Mouse (Mus musculus) liver, adult 2 months (tissue): ENCODE measurements at regions not wholly inside any gene's neighbourhood (a gene's known extent, or its start where the extent isn't known, plus 50 kb on each side); places are given as distances from the start of the nearest gene placed in this dataset.

ENCODE experiments used
- DNase-seq: peaks from one replicate; pipeline ENCODE4 v3.0.0-alpha.2; 2011; ENCODE audit warnings: low read depth, low spot score; ENCODE audit errors: extremely low read depth
- H3K27ac ChIP-seq: fragments of 200-500 bp; replicated peaks from 2 replicates; pipeline ENCODE4 v1.5.1; 2012; ENCODE audit warnings: low read depth, mild to moderate bottlenecking, control low read depth, inconsistent platforms, low read length; ENCODE audit not compliant: insufficient read depth
- H3K27me3 ChIP-seq: fragments of 200-500 bp; 2 replicates; pipeline ENCODE4 v1.6.1; 2012; ENCODE audit warnings: mild to moderate bottlenecking, moderate library complexity, low read length, inconsistent platforms; ENCODE audit not compliant: control insufficient read depth, insufficient read depth
- H3K36me3 ChIP-seq: fragments of 200-500 bp; 2 replicates; pipeline ENCODE4 v1.6.1; 2012; ENCODE audit warnings: low read length, inconsistent platforms; ENCODE audit not compliant: control insufficient read depth, insufficient read depth
- H3K4me1 ChIP-seq: fragments of 200-500 bp; 2 replicates; pipeline ENCODE4 v1.6.1; 2011; ENCODE audit warnings: low read length; ENCODE audit not compliant: control insufficient read depth, insufficient read depth
- H3K4me3 ChIP-seq: fragments of 200-500 bp; 2 replicates; pipeline ENCODE4 v1.5.1; 2011; ENCODE audit warnings: low read depth, mild to moderate bottlenecking, control low read depth, low read length, moderate library complexity; ENCODE audit not compliant: insufficient read depth
- H3K79me2 ChIP-seq: fragments of 200-500 bp; 2 replicates; pipeline ENCODE4 v1.6.1; 2012; ENCODE audit warnings: inconsistent platforms, mild to moderate bottlenecking, low read length, moderate library complexity; ENCODE audit not compliant: control insufficient read depth, insufficient read depth
- H3K9ac ChIP-seq: fragments of 200-500 bp; 2 replicates; pipeline ENCODE4 v1.6.1; 2012; ENCODE audit warnings: low read depth, mild to moderate bottlenecking, control low read depth, inconsistent platforms, low read length
- CTCF ChIP-seq: fragments of 200-500 bp; IDR thresholded peaks from 2 replicates; pipeline ENCODE4 v1.5.1; 2011; ENCODE audit warnings: low read depth, low read length, control low read depth
- POLR2A ChIP-seq: fragments of 200-500 bp; IDR thresholded peaks from 2 replicates; pipeline ENCODE4 v1.6.1; 2011; ENCODE audit warnings: low read length, control low read depth; ENCODE audit not compliant: insufficient read depth; ENCODE audit errors: extremely low read depth
- WGBS: fragments of 180-500 bp; shearing (Covaris S2); methylation state at CpG from one replicate; pipeline ENCODE4 v1.1.7; 2018; 5-methylcytosine and 5-hydroxymethylcytosine counted together

DNA sequence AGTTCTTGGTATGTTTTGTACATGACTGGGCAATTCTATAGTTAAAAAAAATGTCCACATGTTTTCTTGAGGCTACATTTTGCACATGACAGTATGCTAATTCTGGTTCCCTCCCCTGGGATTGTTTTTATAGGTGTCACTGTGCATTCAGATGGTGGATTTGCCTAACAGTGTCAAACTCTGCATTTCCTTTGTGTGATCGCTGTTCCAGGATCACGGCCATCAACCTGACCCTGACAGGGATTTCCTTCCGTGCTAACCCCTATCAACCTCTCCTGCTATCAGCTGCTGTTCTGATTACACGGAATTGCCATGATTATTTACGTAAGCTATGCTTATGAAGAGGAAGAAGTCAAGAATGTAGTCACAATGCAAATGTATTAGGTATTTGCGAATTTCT lies 155.1 kb upstream of the Tmem45b start:
- 64% methylated on average over 6 of the region's 6 CpGs for WGBS
- no peak for DNase-seq
- Histone ChIP-seq H3K36me3 (no peaks in the 10 kb centered on the region), H3K27ac (no peak overlapping the region), H3K4me1 (no peaks in the 10 kb centered on the region), H3K27me3 (no peaks in the 10 kb centered on the region), H3K79me2 (no peaks in the 10 kb centered on the region), H3K9ac (no peak overlapping the region), H3K4me3 (no peak overlapping the region)
- TF ChIP-seq POLR2A (no peak), CTCF (no peak)

DNA sequence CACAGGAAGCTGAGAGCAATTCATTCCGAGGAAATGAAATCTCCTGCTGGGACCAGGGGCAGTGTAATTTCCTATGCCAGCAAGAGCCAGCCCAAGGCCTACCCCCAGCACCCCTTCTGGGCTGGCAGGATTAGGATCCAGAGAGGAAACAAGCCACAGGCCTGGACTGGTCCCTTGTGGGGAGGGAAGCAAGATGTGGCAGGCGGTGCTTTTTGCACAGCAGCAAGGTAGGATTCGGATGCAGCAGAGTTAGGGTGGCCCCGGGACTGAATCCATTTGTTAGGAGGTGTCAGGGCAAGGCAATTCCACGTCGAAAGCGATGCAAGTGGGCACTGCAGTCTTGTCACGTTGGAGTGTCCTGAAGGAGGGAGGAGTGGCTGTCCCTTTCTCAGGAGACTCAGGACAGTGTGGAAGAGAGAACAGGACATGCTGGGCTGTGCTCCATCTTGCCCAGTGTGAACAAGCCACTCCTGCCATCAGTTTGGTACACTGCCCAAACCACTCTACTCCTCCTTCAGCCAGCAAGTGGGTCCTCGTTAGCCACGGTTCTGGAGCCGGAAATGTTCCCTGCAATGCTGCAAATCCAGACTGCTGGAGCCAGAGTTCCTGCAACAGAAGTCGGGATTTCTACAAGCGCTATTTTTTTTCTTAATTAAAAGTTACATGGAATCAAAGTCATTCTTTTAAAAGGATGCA lies 150.1 kb upstream of the Tmem45b start:
- Histone ChIP-seq H3K4me1 (no peaks in the 10 kb centered on the region), H3K9ac (no peak overlapping the region), H3K27me3 (no peaks in the 10 kb centered on the region), H3K4me3 (no peak overlapping the region), H3K27ac (no peak overlapping the region), H3K79me2 (no peaks in the 10 kb centered on the region), H3K36me3 (no peaks in the 10 kb centered on the region)
- WGBS = 72% methylated on average over 13 of the region's 13 CpGs
- DNase-seq = no peak
- TF ChIP-seq CTCF = no peak
- no peak for TF ChIP-seq POLR2A

DNA sequence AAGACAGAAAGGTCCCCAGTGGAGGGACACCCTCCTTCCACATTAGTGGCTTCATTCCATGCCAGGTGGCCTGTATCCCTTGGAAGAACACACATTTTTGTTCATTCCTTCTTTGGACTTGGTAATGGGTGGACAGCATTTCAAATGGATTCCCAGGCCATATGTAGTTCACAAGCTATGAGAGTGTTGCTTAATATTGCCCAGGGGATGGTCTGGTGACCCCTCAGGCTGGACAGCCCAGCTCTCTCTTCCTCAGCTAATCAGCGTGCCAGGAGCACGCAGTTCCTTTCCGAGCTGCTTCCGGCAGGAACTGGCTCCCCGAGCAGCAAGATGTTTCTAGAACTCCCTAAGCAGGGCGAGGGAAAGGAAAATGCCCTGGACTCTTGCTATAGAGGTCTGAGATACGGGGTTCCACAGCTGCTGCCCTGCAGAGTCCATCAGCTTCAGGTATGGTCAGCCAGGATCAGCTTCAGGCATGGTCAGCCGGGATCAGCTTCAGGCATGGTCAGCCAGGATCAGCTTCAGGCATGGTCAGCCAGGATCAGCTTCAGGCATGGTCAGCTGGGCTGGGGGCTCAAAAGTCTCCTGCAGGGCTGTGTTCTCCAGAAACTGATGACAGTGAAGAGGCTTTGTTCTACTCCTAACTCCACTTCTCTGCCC lies 146.9 kb upstream of the Tmem45b start:
- TF ChIP-seq CTCF (no peak), POLR2A (no peak)
- H3K79me2 ChIP-seq = no peaks in the 10 kb centered on the region
- no peak overlapping the region for H3K27ac ChIP-seq
- H3K4me3 ChIP-seq = no peak overlapping the region
- no peaks in the 10 kb centered on the region for H3K27me3 ChIP-seq
- H3K36me3 ChIP-seq = no peaks in the 10 kb centered on the region
- WGBS = 75% methylated on average over 8 of the region's 8 CpGs
- no peak overlapping the region for H3K9ac ChIP-seq
- DNase-seq = no peak
- H3K4me1 ChIP-seq = no peaks in the 10 kb centered on the region

DNA sequence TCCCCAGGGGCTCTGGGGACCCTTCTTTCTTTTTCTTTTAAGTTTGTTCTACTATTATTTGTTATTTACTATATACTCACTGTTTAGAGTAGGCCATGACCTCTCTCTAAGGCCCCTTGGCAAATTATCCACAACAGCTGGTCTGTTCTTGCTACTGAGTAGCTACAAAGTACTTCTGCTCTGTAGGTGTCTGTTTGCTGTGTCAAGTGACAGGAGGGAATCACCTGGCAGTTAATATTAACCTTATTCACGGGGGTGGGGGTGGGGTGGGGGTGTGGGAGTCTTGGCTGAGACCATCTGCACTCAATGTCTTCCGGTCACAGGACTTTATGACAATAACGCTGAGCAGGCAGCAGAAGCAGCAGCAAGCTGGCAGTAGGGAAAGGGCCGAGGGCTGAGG lies 146.4 kb upstream of the Tmem45b start:
- DNase-seq = no peak
- H3K9ac ChIP-seq = no peak overlapping the region
- no peaks in the 10 kb centered on the region for H3K27me3 ChIP-seq
- WGBS = 32% methylated on average over 4 of the region's 4 CpGs
- H3K4me3 ChIP-seq = no peak overlapping the region
- H3K27ac ChIP-seq = no peak overlapping the region
- TF ChIP-seq CTCF (no peak), POLR2A (no peak)
- no peaks in the 10 kb centered on the region for H3K4me1 ChIP-seq
- H3K36me3 ChIP-seq = no peaks in the 10 kb centered on the region
- H3K79me2 ChIP-seq = no peaks in the 10 kb centered on the region

DNA sequence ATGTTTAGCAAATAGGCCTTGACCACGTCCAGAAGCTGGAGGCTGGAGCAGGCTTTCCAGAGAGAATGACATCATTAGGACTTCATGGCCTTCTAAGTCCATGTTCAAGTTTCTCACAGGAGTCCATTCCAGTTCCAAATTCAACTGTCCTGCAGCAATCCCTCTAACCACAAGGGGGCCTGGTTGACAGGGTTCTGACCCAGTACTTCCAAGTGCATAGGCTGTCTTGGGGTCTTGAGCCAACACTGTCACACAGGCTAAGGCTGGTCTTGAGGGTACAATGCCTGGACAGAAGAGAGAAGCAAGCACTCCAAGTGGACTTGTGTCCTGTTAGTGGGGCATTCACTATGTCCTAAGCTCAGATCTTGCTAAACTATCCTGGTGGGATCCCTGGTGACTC lies 145.9 kb upstream of the Tmem45b start:
- Histone ChIP-seq H3K27me3 (no peaks in the 10 kb centered on the region), H3K27ac (no peak overlapping the region), H3K4me3 (no peak overlapping the region), H3K9ac (no peak overlapping the region), H3K4me1 (no peaks in the 10 kb centered on the region), H3K79me2 (no peaks in the 10 kb centered on the region), H3K36me3 (no peaks in the 10 kb centered on the region)
- TF ChIP-seq POLR2A = no peak
- TF ChIP-seq CTCF = peak; percentile 28; the same call in 1 of the 2 replicates
- 53% methylated on average over 1 of the region's 1 CpGs for WGBS
- no peak for DNase-seq

DNA sequence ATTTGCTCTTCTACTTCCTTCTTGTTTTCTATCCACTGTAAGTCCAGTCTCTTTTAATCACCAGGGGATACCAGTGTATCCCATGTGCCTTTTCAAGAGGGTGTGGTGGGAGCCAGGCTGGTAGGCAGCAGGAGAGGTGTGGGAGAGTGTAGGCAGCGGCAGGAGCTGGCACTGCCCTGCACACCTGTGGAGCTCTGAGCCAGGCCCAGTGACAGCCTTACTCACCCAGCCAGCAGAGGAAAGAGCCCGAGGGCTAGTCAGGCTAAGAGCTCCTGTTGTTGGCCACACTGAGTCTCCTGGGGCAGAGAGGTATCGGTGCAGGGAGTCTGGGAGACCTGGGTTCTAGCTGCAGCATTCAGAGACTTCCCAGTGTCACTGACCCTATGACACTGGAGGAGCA lies 145.5 kb upstream of the Tmem45b start:
- H3K27ac ChIP-seq = no peak overlapping the region
- H3K4me3 ChIP-seq = no peak overlapping the region
- no peak for DNase-seq
- H3K79me2 ChIP-seq = no peaks in the 10 kb centered on the region
- no peaks in the 10 kb centered on the region for H3K36me3 ChIP-seq
- no peaks in the 10 kb centered on the region for H3K27me3 ChIP-seq
- H3K9ac ChIP-seq = no peak overlapping the region
- H3K4me1 ChIP-seq = no peaks in the 10 kb centered on the region
- WGBS = 93% methylated on average over 3 of the region's 3 CpGs
- TF ChIP-seq POLR2A = no peak
- no peak for TF ChIP-seq CTCF
